Mouse (Mus musculus): ENCODE data around the gene Dync1i1.

DNA sequence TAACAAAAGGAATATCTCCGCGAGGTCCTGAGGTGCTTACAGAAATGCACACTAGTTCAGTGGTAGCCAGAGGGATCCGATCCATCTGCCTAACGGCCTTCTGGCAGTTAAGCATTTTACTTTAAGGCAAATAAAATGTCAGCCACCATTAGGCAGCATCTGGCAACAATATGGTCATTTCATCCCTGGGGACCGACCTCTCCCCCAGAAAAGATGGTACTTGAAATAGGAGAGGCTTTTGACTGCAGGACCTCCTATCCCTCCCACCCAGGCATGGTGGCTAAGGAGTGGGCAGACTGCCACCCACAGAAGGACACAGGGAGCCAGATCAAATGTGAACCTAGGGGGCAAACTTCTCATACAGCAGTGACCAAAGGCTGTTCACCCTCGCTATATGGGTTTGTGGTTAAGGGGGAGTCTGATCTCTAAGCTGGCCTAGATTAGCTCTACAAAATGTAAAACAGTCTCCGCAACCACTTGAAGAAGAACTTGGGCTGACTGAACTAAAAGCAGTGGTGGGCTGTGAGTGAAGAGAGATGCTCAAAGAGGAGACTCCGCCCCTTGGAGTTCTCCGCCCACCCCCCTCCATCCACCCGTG lies 231.0 kb downstream of the Dync1i1 start:
- TF ChIP-seq CTCF (IDR thresholded peaks at IDR 0.05; ENCODE audit: borderline replicate concordance, insufficient read depth, low read length) (no peak), POLR2A (IDR thresholded peaks at IDR 0.05; ENCODE audit: low read depth, low read length) (no peak)
